Mouse (Mus musculus) lung, embryonic 16.5 days (tissue): ENCODE data around the gene Arid1a. TPM values are rescaled to one million over a fixed set of nuclear protein-coding genes. Genes with fewer than 3 reads are reported as not detected.

Source experiments
- ATAC-seq: fragments of 200-750 bp; cut with Nextera tagmentation; 2 replicates; pipeline ENCODE4 v1.8.0; 2017; ENCODE audit warnings: low read depth, mild to moderate bottlenecking, moderate library complexity
- H3K27ac ChIP-seq: fragments of 300-500 bp; sonication (generic); 2 replicates; pipeline ENCODE4 v1.5.1; 2014; ENCODE audit warnings: mild to moderate bottlenecking, control low read depth, low read length
- H3K27me3 ChIP-seq: fragments of 300-500 bp; sonication (generic); 2 replicates; pipeline ENCODE4 v1.6.1; 2014; ENCODE audit warnings: low read depth, low read length, mixed read lengths; ENCODE audit not compliant: control insufficient read depth, insufficient read depth
- H3K36me3 ChIP-seq: fragments of 300-500 bp; sonication (generic); 2 replicates; pipeline ENCODE4 v1.6.1; 2014; ENCODE audit warnings: low read length; ENCODE audit not compliant: control insufficient read depth, insufficient read depth
- H3K4me1 ChIP-seq: fragments of 300-500 bp; sonication (generic); replicated peaks from 2 replicates; pipeline ENCODE4 v1.6.1; 2014; ENCODE audit warnings: low read length, mixed read lengths; ENCODE audit not compliant: control insufficient read depth, insufficient read depth
- H3K4me2 ChIP-seq: fragments of 300-500 bp; sonication (generic); 2 replicates; pipeline ENCODE4 v1.6.1; 2014; ENCODE audit warnings: low read depth, low read length, control low read depth
- H3K4me3 ChIP-seq: fragments of 300-500 bp; sonication (generic); 2 replicates; pipeline ENCODE4 v1.5.1; 2014; ENCODE audit warnings: mild to moderate bottlenecking, low read length, control low read depth
- H3K9ac ChIP-seq: fragments of 300-500 bp; sonication (generic); 2 replicates; pipeline ENCODE4 v1.6.1; 2014; ENCODE audit warnings: low read length, control low read depth
- H3K9me3 ChIP-seq: fragments of 300-500 bp; sonication (generic); 2 replicates; pipeline ENCODE4 v1.6.1; 2016; ENCODE audit warnings: low read length; ENCODE audit not compliant: control insufficient read depth
- WGBS: fragments of 180-500 bp; shearing (Covaris S2); extraction: QIAGEN DNeasy Blood & Tissue Kit; methylation state at CpG from one replicate; pipeline ENCODE4 v1.1.7; 2014; 5-methylcytosine and 5-hydroxymethylcytosine counted together
- microRNA-seq: library from miRNA; unstranded; fragments of <30 nt; microRNA quantifications from one replicate; pipeline ENCODE4, GENCODE M21; 2016
- polyA plus RNA-seq: library from polyadenylated mRNA; unstranded; fragments of >200 nt; fragmentation: Nextera tagmentation; extraction: Ambion mirVana; gene quantifications from 2 replicates; pipeline ENCODE4 v1.2.1, GENCODE M21; 2015

The Arid1a gene
- polyA plus RNA-seq, 1 experiment from 2014 or later = 28.4 TPM

GRCm38 (mm10) chr4:133632483-133633327 lies 123.9 kb downstream of the Arid1a start:
- H3K4me1 ChIP-seq = peaks cover 21% of the 10 kb centered on the region
- peak; percentile 77 for ATAC-seq
- H3K9ac ChIP-seq = peak overlapping the region; percentile 94
- peak overlapping the region; percentile 69 for H3K27ac ChIP-seq
- peak overlapping the region; percentile 83 for H3K4me2 ChIP-seq
- H3K27me3 ChIP-seq = no peaks in the 10 kb centered on the region
- no peaks in the 10 kb centered on the region for H3K9me3 ChIP-seq
- WGBS = 3% methylated on average over 36 of the region's 69 CpGs
- H3K4me3 ChIP-seq = peak overlapping the region; percentile 87
- no peaks in the 10 kb centered on the region for H3K36me3 ChIP-seq

GRCm38 (mm10) chr4:133631769-133632411 lies 124.7 kb downstream of the Arid1a start:
- H3K27me3 ChIP-seq = no peaks in the 10 kb centered on the region
- WGBS = 27% methylated on average over 9 of the region's 9 CpGs
- H3K36me3 ChIP-seq = no peaks in the 10 kb centered on the region
- peak overlapping the region; percentile 94 for H3K9ac ChIP-seq
- H3K9me3 ChIP-seq = no peaks in the 10 kb centered on the region
- no peak overlapping the region for H3K27ac ChIP-seq
- no peak for ATAC-seq
- peak overlapping the region; percentile 87 for H3K4me3 ChIP-seq
- peak overlapping the region; percentile 83 for H3K4me2 ChIP-seq
- H3K4me1 ChIP-seq = peaks cover 21% of the 10 kb centered on the region

GRCm38 (mm10) chr4:133631071-133631768 lies 125.3 kb downstream of the Arid1a start:
- Histone ChIP-seq H3K27ac (no peak overlapping the region), H3K9me3 (no peaks in the 10 kb centered on the region), H3K4me2 (peak overlapping the region; percentile 83), H3K4me3 (peak overlapping the region; percentile 87; the same call in 1 of the 2 replicates), H3K4me1 (peaks cover 21% of the 10 kb centered on the region), H3K36me3 (no peaks in the 10 kb centered on the region), H3K27me3 (no peaks in the 10 kb centered on the region), H3K9ac (peak overlapping the region; percentile 34; the same call in 1 of the 2 replicates)
- 65% methylated on average over 14 of the region's 14 CpGs for WGBS
- no peak for ATAC-seq

- no peak for ATAC-seq
- H3K4me2 ChIP-seq = peak overlapping the region; percentile 83; the same call in 1 of the 2 replicates
Measured at GRCm38 (mm10) chr4:133630326-133630920, 126.1 kb downstream of the Arid1a start.

GRCm38 (mm10) chr4:133629191-133629590 lies 127.4 kb downstream of the Arid1a start:
- Histone ChIP-seq H3K27me3 (no peaks in the 10 kb centered on the region), H3K4me2 (no peak overlapping the region), H3K9ac (no peak overlapping the region), H3K36me3 (peaks cover 6% of the 10 kb centered on the region; the same call in 1 of the 2 replicates), H3K27ac (no peak overlapping the region), H3K4me3 (no peak overlapping the region), H3K4me1 (peaks cover 21% of the 10 kb centered on the region), H3K9me3 (no peaks in the 10 kb centered on the region)
- 72% methylated on average over 7 of the region's 7 CpGs for WGBS
- ATAC-seq = no peak

More at GRCm38 (mm10) chr4:133630326-133630920, 126.1 kb downstream of the Arid1a start:
- Histone ChIP-seq H3K4me1 (peaks cover 21% of the 10 kb centered on the region), H3K27ac (no peak overlapping the region), H3K9me3 (no peaks in the 10 kb centered on the region), H3K4me3 (no peak overlapping the region), H3K36me3 (peaks cover 4% of the 10 kb centered on the region; the same call in 1 of the 2 replicates), H3K27me3 (no peaks in the 10 kb centered on the region), H3K9ac (no peak overlapping the region)
- WGBS = 84% methylated on average over 8 of the region's 8 CpGs

Small RNAs within 50 kb of the gene (microRNA-seq; reads per million reads assigned to microRNA genes)
- gene Mir7227 = not detected

Other genes with a start within 250 kb of the Arid1a start
- gene Kdf1, start 237.8 kb downstream of the Arid1a start, polyA plus RNA-seq = 30.4 and 33.3 TPM in 2 replicates
- 261 and 267 TPM in 2 replicates for gene Nudc, start 210.8 kb downstream of the Arid1a start, polyA plus RNA-seq
- gene Nr0b2, start 203.4 kb downstream of the Arid1a start, polyA plus RNA-seq = 0.57 and 0.62 TPM in 2 replicates
- 5.6 and 6.5 TPM in 2 replicates for gene Gpatch3, start 182.0 kb downstream of the Arid1a start, polyA plus RNA-seq
- gene Gpn2, start 172.4 kb downstream of the Arid1a start, polyA plus RNA-seq = 17.1 and 18.9 TPM in 2 replicates
- gene Sfn, start 154.6 kb downstream of the Arid1a start, polyA plus RNA-seq = 21.6 and 29.3 TPM in 2 replicates
- gene Zdhhc18, start 106.6 kb downstream of the Arid1a start, polyA plus RNA-seq = 3.1 and 3.3 TPM in 2 replicates
- 20.1 and 20.7 TPM in 2 replicates for gene Pigv, start 84.1 kb downstream of the Arid1a start, polyA plus RNA-seq
- 46.1 and 46.2 TPM in 2 replicates for gene Rps6ka1, start 131.0 kb upstream of the Arid1a start, polyA plus RNA-seq
- 2,552 and 2,841 TPM in 2 replicates for gene Hmgn2, start 211.9 kb upstream of the Arid1a start, polyA plus RNA-seq
- 44.2 and 44.5 TPM in 2 replicates for gene Dhdds, start 244.1 kb upstream of the Arid1a start, polyA plus RNA-seq